Mouse (Mus musculus) heart, adult 9 months (tissue): ENCODE results near the gene Slc2a8.
"Not testable (repeated sequence)": the region's sequence is repeated elsewhere in the genome, so short reads cannot be mapped to it uniquely, and the experiment has no call there.

Source experiments
- DNase-seq, 2 experiments: peaks; one replicate each; pipeline ENCODE4 v3.0.0; 2022; ENCODE audit warnings: low spot score in 2 of 2

The Slc2a8 gene

GRCm38 (mm10) chr2:32981725-32982271 is at the start of gene Slc2a8:
Slc2a8 (minus strand) TSS chr2:32982083.
- DNase-seq: peak; percentile 93 to 98

- DNase-seq: peak; percentile 18 to 47
Observed at GRCm38 (mm10) chr2:33025040-33025439, 43.2 kb upstream of the Slc2a8 start.

GRCm38 (mm10) chr2:33024564-33024963 is 42.7 kb upstream of the Slc2a8 start:
- peak; percentile 21 to 27 for DNase-seq

GRCm38 (mm10) chr2:33022846-33023245 is 41.0 kb upstream of the Slc2a8 start:
- DNase-seq: no peak

GRCm38 (mm10) chr2:33018026-33018425 is 36.1 kb upstream of the Slc2a8 start:
- peak in 1 of 2 experiments; percentile 41 for DNase-seq

GRCm38 (mm10) chr2:33017191-33017590 is 35.3 kb upstream of the Slc2a8 start:
- DNase-seq: no peak

GRCm38 (mm10) chr2:33014877-33015276 is 33.0 kb upstream of the Slc2a8 start:
- DNase-seq: no peak

- DNase-seq: not testable (repeated sequence)
Observed at GRCm38 (mm10) chr2:33009055-33009454, 27.2 kb upstream of the Slc2a8 start.

- DNase-seq: no peak
Observed at GRCm38 (mm10) chr2:33005041-33005440, 23.2 kb upstream of the Slc2a8 start.

GRCm38 (mm10) chr2:33002144-33002543 is 20.3 kb upstream of the Slc2a8 start:
- no peak for DNase-seq

GRCm38 (mm10) chr2:32999752-33000151 is 17.9 kb upstream of the Slc2a8 start:
- no peak for DNase-seq

- DNase-seq: no peak
Observed at GRCm38 (mm10) chr2:32997792-32998191, 15.9 kb upstream of the Slc2a8 start.

- no peak for DNase-seq
Observed at GRCm38 (mm10) chr2:32997081-32997480, 15.2 kb upstream of the Slc2a8 start.

GRCm38 (mm10) chr2:32992130-32992529 is 10.2 kb upstream of the Slc2a8 start:
- DNase-seq: no peak

- no peak for DNase-seq
Observed at GRCm38 (mm10) chr2:32990167-32990832, 8.4 kb upstream of the Slc2a8 start.

GRCm38 (mm10) chr2:32989376-32989775 is 7.5 kb upstream of the Slc2a8 start:
- no peak for DNase-seq

GRCm38 (mm10) chr2:32985844-32986243 is 4.0 kb upstream of the Slc2a8 start:
- DNase-seq: no peak

- DNase-seq: no peak
Observed at GRCm38 (mm10) chr2:32983617-32984016, 1.7 kb upstream of the Slc2a8 start.

- DNase-seq: no peak
Observed at GRCm38 (mm10) chr2:32982700-32983099, 817 bp upstream of the Slc2a8 start.

- DNase-seq: no peak
Observed at GRCm38 (mm10) chr2:32981281-32981680, 602 bp downstream of the Slc2a8 start.

GRCm38 (mm10) chr2:32979675-32980074 is 2.2 kb downstream of the Slc2a8 start:
- DNase-seq: no peak

- DNase-seq: no peak
Observed at GRCm38 (mm10) chr2:32978675-32979074, 3.2 kb downstream of the Slc2a8 start.

- DNase-seq: no peak
Observed at GRCm38 (mm10) chr2:32977114-32977513, 4.8 kb downstream of the Slc2a8 start.

GRCm38 (mm10) chr2:32974216-32974615 is 7.7 kb downstream of the Slc2a8 start:
- no peak for DNase-seq
